8 mouse cellular contexts compared by ENCODE assay signal in genomic region chr4:141020811-141021613, GRCm38 (mm10). TPM values are rescaled to one million over a fixed set of nuclear protein-coding genes. Genes with fewer than 3 reads are reported as not detected.
DNase-seq lines count a peak whose midpoint lies in the region; ATAC-seq lines count a peak whose summit lies in the region.

No protein-coding gene starts in this region.

- peak; percentile 63 for DNase-seq in layer of hippocampus, postnatal 14 days (ENCODE audit: low spot score in 2 of 2)
- no peak for DNase-seq in layer of hippocampus, adult 11-12 months (ENCODE audit: low spot score)
- DNase-seq in embryonic facial prominence, embryonic 14.5 days (ENCODE audit: low spot score), result peak; percentile 92
- peak; percentile 82 to 86 for DNase-seq in heart, postnatal 14 days
- no peak for DNase-seq in adrenal gland, adult 8-10 months
- no peak for DNase-seq in spleen, postnatal 36 days (ENCODE audit: low spot score in 2 of 2)

- WGBS in embryonic facial prominence, embryonic 14.5 days, result 12% methylated on average over 14 of the region's 14 CpGs
- WGBS in lung, embryonic 16.5 days, result 17% methylated on average over 13 of the region's 14 CpGs
- 18% methylated on average over 14 of the region's 14 CpGs for WGBS in stomach, embryonic 14.5 days

- H3K9me3 ChIP-seq in embryonic facial prominence, embryonic 14.5 days (ENCODE audit: control insufficient read depth, low read length), result no peaks in the 10 kb centered on the region
- H3K9me3 ChIP-seq in lung, embryonic 16.5 days (ENCODE audit: control insufficient read depth, low read length), result no peaks in the 10 kb centered on the region
- no peaks in the 10 kb centered on the region for H3K9me3 ChIP-seq in stomach, embryonic 14.5 days (ENCODE audit: control insufficient read depth, low read depth, low read length)

- no peaks in the 10 kb centered on the region for H3K27me3 ChIP-seq in embryonic facial prominence, embryonic 14.5 days (replicated peaks; ENCODE audit: control insufficient read depth, insufficient read depth, low read length)
- no peaks in the 10 kb centered on the region for H3K27me3 ChIP-seq in lung, embryonic 16.5 days (ENCODE audit: control insufficient read depth, insufficient read depth, low read depth, low read length)
- no peaks in the 10 kb centered on the region for H3K27me3 ChIP-seq in stomach, embryonic 14.5 days (ENCODE audit: control insufficient read depth, insufficient read depth, low read length)

- peaks cover 33% of the 10 kb centered on the region for H3K4me1 ChIP-seq in embryonic facial prominence, embryonic 14.5 days (ENCODE audit: control insufficient read depth, insufficient read depth, low read length)
- peaks cover 41% of the 10 kb centered on the region for H3K4me1 ChIP-seq in lung, embryonic 16.5 days (replicated peaks; ENCODE audit: control insufficient read depth, insufficient read depth, low read length)
- H3K4me1 ChIP-seq in stomach, embryonic 14.5 days (ENCODE audit: control insufficient read depth, insufficient read depth, low read length), result peaks cover 26% of the 10 kb centered on the region

- H3K4me2 ChIP-seq in embryonic facial prominence, embryonic 14.5 days (ENCODE audit: low read depth, low read length), result peak overlapping the region; percentile 36
- H3K4me2 ChIP-seq in lung, embryonic 16.5 days (ENCODE audit: low read depth, low read length), result no peak overlapping the region
- H3K4me2 ChIP-seq in stomach, embryonic 14.5 days (replicated peaks; ENCODE audit: low read depth, low read length), result peak overlapping the region; percentile 27; the same call in 1 of the 2 replicates

- intact Hi-C loops in heart, postnatal 14 days (cut with DNase I), result no loop called here

- peak; percentile 77 for ATAC-seq in embryonic facial prominence, embryonic 14.5 days (ENCODE audit: low read depth)
- peak; percentile 89 for ATAC-seq in lung, embryonic 16.5 days (ENCODE audit: low read depth)
- ATAC-seq in stomach, embryonic 14.5 days (ENCODE audit: insufficient number of reproducible peaks, insufficient read depth, low FRiP score, low read depth), result peak; percentile 66

- H3K9ac ChIP-seq in embryonic facial prominence, embryonic 14.5 days (ENCODE audit: low read depth, low read length), result peak overlapping the region; percentile 50
- H3K9ac ChIP-seq in lung, embryonic 16.5 days (ENCODE audit: low read length), result peak overlapping the region; percentile 55
- 0 out of 2 replicates have a peak overlapping the region, but pooled peaks have one; percentile 1 for H3K9ac ChIP-seq in stomach, embryonic 14.5 days (replicated peaks; ENCODE audit: low read depth, low read length)

- peak overlapping the region; percentile 88 for H3K27ac ChIP-seq in embryonic facial prominence, embryonic 14.5 days (replicated peaks; ENCODE audit: low read depth, low read length)
- H3K27ac ChIP-seq in lung, embryonic 16.5 days (ENCODE audit: low read length), result peak overlapping the region; percentile 93
- H3K27ac ChIP-seq in stomach, embryonic 14.5 days (ENCODE audit: low read length), result peak overlapping the region; percentile 97

- H3K36me3 ChIP-seq in embryonic facial prominence, embryonic 14.5 days (ENCODE audit: control insufficient read depth, insufficient read depth, low read length), result peaks cover 30% of the 10 kb centered on the region
- peaks cover 4% of the 10 kb centered on the region; the same call in 1 of the 2 replicates for H3K36me3 ChIP-seq in lung, embryonic 16.5 days (ENCODE audit: control insufficient read depth, insufficient read depth, low read length)
- H3K36me3 ChIP-seq in stomach, embryonic 14.5 days (ENCODE audit: control insufficient read depth, insufficient read depth, low read length), result peaks cover 8% of the 10 kb centered on the region

- no peak overlapping the region for H3K4me3 ChIP-seq in embryonic facial prominence, embryonic 14.5 days (ENCODE audit: low read depth, low read length)
- no peak overlapping the region for H3K4me3 ChIP-seq in lung, embryonic 16.5 days (ENCODE audit: low read length)
- H3K4me3 ChIP-seq in stomach, embryonic 14.5 days (ENCODE audit: low read depth, low read length), result no peak overlapping the region

RNA-seq across cellular contexts. Expression of gene Mfap2, which starts 10.8 kb away (rescaled TPM):
- total RNA-seq in layer of hippocampus, postnatal 14 days (2021), result 10 to 100 TPM; 11.3 to 14.1 TPM
- polyA plus RNA-seq in embryonic facial prominence, embryonic 14.5 days (2014; fragmentation: Nextera tagmentation; extraction: Ambion mirVana), result 745 and 811 TPM in 2 replicates
- 10 to 100 TPM; 24.5 to 28.1 TPM for total RNA-seq in heart, postnatal 14 days (2021)
- polyA plus RNA-seq in lung, embryonic 16.5 days (2015; fragmentation: Nextera tagmentation; extraction: Ambion mirVana), result 500 and 511 TPM in 2 replicates
- 633 and 721 TPM in 2 replicates for polyA plus RNA-seq in stomach, embryonic 14.5 days (2014; fragmentation: Nextera tagmentation; extraction: Ambion mirVana)
- total RNA-seq in adrenal gland, adult 8-10 months (2022), result 10 to 100 TPM in 2 of 4 experiments, 1 to 10 TPM in 2; 9.1 to 12.3 (median 10.3) TPM

RNA-seq across cellular contexts. Expression of gene Atp13a2, which starts 34.3 kb away (rescaled TPM):
- 100 to 1,000 TPM; 206 to 215 TPM for total RNA-seq in layer of hippocampus, postnatal 14 days (2021)
- 42.9 and 43.5 TPM in 2 replicates for polyA plus RNA-seq in embryonic facial prominence, embryonic 14.5 days (2014; fragmentation: Nextera tagmentation; extraction: Ambion mirVana)
- total RNA-seq in heart, postnatal 14 days (2021), result 10 to 100 TPM; 20.7 to 21.7 TPM
- 34.5 and 35.6 TPM in 2 replicates for polyA plus RNA-seq in lung, embryonic 16.5 days (2015; fragmentation: Nextera tagmentation; extraction: Ambion mirVana)
- polyA plus RNA-seq in stomach, embryonic 14.5 days (2014; fragmentation: Nextera tagmentation; extraction: Ambion mirVana), result 36.0 and 37.1 TPM in 2 replicates
- 10 to 100 TPM; 40.4 to 56.6 (median 46.2) TPM for total RNA-seq in adrenal gland, adult 8-10 months (2022)

RNA-seq across cellular contexts. Expression of gene Crocc, which starts 39.3 kb away (rescaled TPM):
- 10 to 100 TPM; 36.3 to 41.7 TPM for total RNA-seq in layer of hippocampus, postnatal 14 days (2021)
- polyA plus RNA-seq in embryonic facial prominence, embryonic 14.5 days (2014; fragmentation: Nextera tagmentation; extraction: Ambion mirVana), result 5.1 and 6.2 TPM in 2 replicates
- total RNA-seq in heart, postnatal 14 days (2021), result 1 to 10 TPM; 6.0 to 6.2 TPM
- polyA plus RNA-seq in lung, embryonic 16.5 days (2015; fragmentation: Nextera tagmentation; extraction: Ambion mirVana), result 5.3 and 5.5 TPM in 2 replicates
- 5.9 and 7.4 TPM in 2 replicates for polyA plus RNA-seq in stomach, embryonic 14.5 days (2014; fragmentation: Nextera tagmentation; extraction: Ambion mirVana)
- 10 to 100 TPM in 3 of 4 experiments, 1 to 10 TPM in 1; 8.4 to 22.2 (median 13.2) TPM for total RNA-seq in adrenal gland, adult 8-10 months (2022)

RNA-seq across cellular contexts. Expression of gene Necap2, which starts 57.1 kb away (rescaled TPM):
- 10 to 100 TPM; 40.9 to 52.0 TPM for total RNA-seq in layer of hippocampus, postnatal 14 days (2021)
- polyA plus RNA-seq in embryonic facial prominence, embryonic 14.5 days (2014; fragmentation: Nextera tagmentation; extraction: Ambion mirVana), result 66.5 and 78.8 TPM in 2 replicates
- total RNA-seq in heart, postnatal 14 days (2021), result 10 to 100 TPM; 22.2 to 22.6 TPM
- polyA plus RNA-seq in lung, embryonic 16.5 days (2015; fragmentation: Nextera tagmentation; extraction: Ambion mirVana), result 108 and 116 TPM in 2 replicates
- 67.0 and 77.1 TPM in 2 replicates for polyA plus RNA-seq in stomach, embryonic 14.5 days (2014; fragmentation: Nextera tagmentation; extraction: Ambion mirVana)
- total RNA-seq in adrenal gland, adult 8-10 months (2022), result 10 to 100 TPM; 55.4 to 82.5 (median 71.9) TPM

Comparison
In these comparisons a context has a peak if more than half of its experiments do, and no peak if none do; other contexts are left out.
1. DNase-seq: peak in layer of hippocampus, postnatal 14 days (2 of 2), embryonic facial prominence, embryonic 14.5 days (single experiment) and heart, postnatal 14 days (2 of 2); none in layer of hippocampus, adult 11-12 months (single experiment), adrenal gland, adult 8-10 months (single experiment) and spleen, postnatal 36 days (0 of 2).
2. H3K9ac ChIP-seq: peak in every context shown above with its lines; median percentile 55 in lung, embryonic 16.5 days; 50 in embryonic facial prominence, embryonic 14.5 days; 1 in stomach, embryonic 14.5 days.
3. Peak in every context shown above with its lines, with median percentiles within 50 percentile points of each other: ATAC-seq and H3K27ac ChIP-seq.